Mouse (Mus musculus) heart, postnatal 0 days (tissue): ENCODE results near the gene Pdzd2.

Experiments used
- CTCF ChIP-seq: IDR thresholded peaks from 2 replicates; pipeline ENCODE4 v1.5.1; 2016; ENCODE audit warnings: antibody characterized with exemption, control low read depth, low read depth
- EP300 ChIP-seq: IDR thresholded peaks from 2 replicates; pipeline ENCODE4 v1.6.1; 2016; ENCODE audit warnings: antibody characterized with exemption, low read depth

GRCm38 (mm10) chr15:12655959-12656662 is 83.6 kb downstream of the Pdzd2 start:
- no peak for TF ChIP-seq CTCF
- TF ChIP-seq EP300: no peak
